Mouse (Mus musculus) splenic B cell, adult 2 months (primary cell): ENCODE results near the gene Gm49776.

Source experiments
- DNase-seq: peaks from one replicate; pipeline ENCODE4 v3.0.0-alpha.2; 2011; ENCODE audit warnings: low read depth, low spot score
- H3K27me3 ChIP-seq: 2 replicates; pipeline ENCODE4 v1.6.1; 2012; ENCODE audit warnings: mild to moderate bottlenecking, low read length, moderate library complexity, mixed read lengths; ENCODE audit not compliant: control insufficient read depth, poor library complexity, insufficient read depth, severe bottlenecking
- H3K36me3 ChIP-seq: 2 replicates; pipeline ENCODE4 v1.6.1; 2012; ENCODE audit warnings: mild to moderate bottlenecking, low read length, moderate library complexity, mixed read lengths; ENCODE audit not compliant: control insufficient read depth, poor library complexity, insufficient read depth, severe bottlenecking

Gene Gm49776

GRCm38 (mm10) chr16:18227187-18227586 is 30.9 kb downstream of the Gm49776 start:
- no peaks in the 10 kb centered on the region for H3K27me3 ChIP-seq
- peaks cover 6% of the 10 kb centered on the region for H3K36me3 ChIP-seq
- DNase-seq = no peak

- no peak for DNase-seq
- Histone ChIP-seq H3K36me3 (peaks cover 6% of the 10 kb centered on the region), H3K27me3 (no peaks in the 10 kb centered on the region)
These were observed 35.9 kb downstream of the Gm49776 start for GRCm38 (mm10) chr16:18222188-18222587.

- H3K27me3 ChIP-seq = no peaks in the 10 kb centered on the region
- peaks cover 6% of the 10 kb centered on the region for H3K36me3 ChIP-seq
- peak; percentile 20 for DNase-seq
These were observed 36.6 kb downstream of the Gm49776 start for GRCm38 (mm10) chr16:18221543-18221898.

GRCm38 (mm10) chr16:18220856-18221542 is 37.1 kb downstream of the Gm49776 start:
- no peaks in the 10 kb centered on the region for H3K27me3 ChIP-seq

GRCm38 (mm10) chr16:18220001-18220400 is 38.1 kb downstream of the Gm49776 start:
- peak; percentile 14 for DNase-seq
- H3K36me3 ChIP-seq = peaks cover 5% of the 10 kb centered on the region; the same call in 1 of the 2 replicates
- no peaks in the 10 kb centered on the region for H3K27me3 ChIP-seq

More at GRCm38 (mm10) chr16:18220856-18221542, 37.1 kb downstream of the Gm49776 start:
- peaks cover 6% of the 10 kb centered on the region for H3K36me3 ChIP-seq
- DNase-seq = no peak

- DNase-seq = no peak
- H3K27me3 ChIP-seq = no peaks in the 10 kb centered on the region
These were observed 39.5 kb downstream of the Gm49776 start for GRCm38 (mm10) chr16:18218580-18218996.

GRCm38 (mm10) chr16:18217579-18217978 is 40.5 kb downstream of the Gm49776 start, which contains the start of gene Ccdc188:
Gene Ccdc188, plus strand, starts transcription at chr16:18217879.
- no peak for DNase-seq
- H3K36me3 ChIP-seq = peaks cover under 1% of the 10 kb centered on the region; the same call in 1 of the 2 replicates
- no peaks in the 10 kb centered on the region for H3K27me3 ChIP-seq

More at GRCm38 (mm10) chr16:18218580-18218996, 39.5 kb downstream of the Gm49776 start:
- H3K36me3 ChIP-seq = peaks cover 2% of the 10 kb centered on the region; the same call in 1 of the 2 replicates

GRCm38 (mm10) chr16:18214858-18215257 is 43.3 kb downstream of the Gm49776 start:
- no peak for DNase-seq
- H3K27me3 ChIP-seq = no peaks in the 10 kb centered on the region
- no peaks in the 10 kb centered on the region for H3K36me3 ChIP-seq

- Histone ChIP-seq H3K36me3 (no peaks in the 10 kb centered on the region), H3K27me3 (no peaks in the 10 kb centered on the region)
- DNase-seq = no peak
These were observed 44.4 kb downstream of the Gm49776 start for GRCm38 (mm10) chr16:18213689-18214088.

- Histone ChIP-seq H3K36me3 (no peaks in the 10 kb centered on the region), H3K27me3 (no peaks in the 10 kb centered on the region)
- DNase-seq = peak; percentile 82
These were observed 46.5 kb downstream of the Gm49776 start for GRCm38 (mm10) chr16:18211417-18212171.

GRCm38 (mm10) chr16:18210701-18211416 is 47.3 kb downstream of the Gm49776 start:
- no peaks in the 10 kb centered on the region for H3K27me3 ChIP-seq
- DNase-seq = peak; percentile 58
- H3K36me3 ChIP-seq = no peaks in the 10 kb centered on the region

GRCm38 (mm10) chr16:18203430-18204091 is 54.6 kb downstream of the Gm49776 start:
- no peak for DNase-seq
- Histone ChIP-seq H3K27me3 (no peaks in the 10 kb centered on the region), H3K36me3 (no peaks in the 10 kb centered on the region)

GRCm38 (mm10) chr16:18202061-18202460 is 56.1 kb downstream of the Gm49776 start:
- no peak for DNase-seq
- no peaks in the 10 kb centered on the region for H3K27me3 ChIP-seq
- H3K36me3 ChIP-seq = no peaks in the 10 kb centered on the region

GRCm38 (mm10) chr16:18201620-18202019 is 56.5 kb downstream of the Gm49776 start:
- no peaks in the 10 kb centered on the region for H3K27me3 ChIP-seq
- no peak for DNase-seq
- no peaks in the 10 kb centered on the region for H3K36me3 ChIP-seq
